In genomic region chr11:63532752-63533151, GRCm38 (mm10) we compare ENCODE assay signal across 26 mouse cellular contexts.
"Had no signal": no experiment of that assay in that cellular context is flagged by ENCODE, and none has a peak within 500 bp of the region (broad histone marks: within the 10 kb centered on the region; RNA-seq: fewer than 3 reads in every experiment).

No protein-coding gene starts in this region.

- H3K9ac ChIP-seq: intestine, embryonic 15.5 days; kidney, embryonic 15.5 days; limb, embryonic 12.5 days; liver, embryonic 14.5 days; liver, postnatal 0 days; lung, embryonic 14.5 days; midbrain, embryonic 15.5 days; neural tube, embryonic 13.5 days had no signal

- H3K27me3 ChIP-seq: intestine, embryonic 15.5 days; limb, embryonic 12.5 days; midbrain, embryonic 15.5 days; neural tube, embryonic 13.5 days had no signal

- H3K9me3 ChIP-seq: intestine, embryonic 15.5 days; kidney, embryonic 15.5 days; limb, embryonic 12.5 days; midbrain, embryonic 15.5 days; neural tube, embryonic 13.5 days had no signal

- H3K36me3 ChIP-seq: intestine, embryonic 15.5 days; kidney, embryonic 15.5 days; limb, embryonic 12.5 days; midbrain, embryonic 15.5 days; neural tube, embryonic 13.5 days had no signal

- H3K4me1 ChIP-seq: intestine, embryonic 15.5 days; kidney, embryonic 15.5 days had no signal

- H3K27ac ChIP-seq: intestine, embryonic 15.5 days; kidney, embryonic 15.5 days; left cerebral cortex, adult 2 months; limb, embryonic 12.5 days; liver, embryonic 14.5 days; macrophage; midbrain, embryonic 15.5 days; neural tube, embryonic 13.5 days; stomach, postnatal 0 days had no signal

- H3K4me3 ChIP-seq: intestine, embryonic 15.5 days; kidney, embryonic 15.5 days; left cerebral cortex, adult 2 months; limb, embryonic 12.5 days; midbrain, embryonic 15.5 days; myocyte; neural tube, embryonic 13.5 days had no signal

- H3K4me2 ChIP-seq: intestine, embryonic 15.5 days; kidney, embryonic 15.5 days; limb, embryonic 12.5 days; liver, embryonic 11.5 days; lung, embryonic 14.5 days; midbrain, embryonic 15.5 days; neural tube, embryonic 13.5 days had no signal

- ATAC-seq: intestine, embryonic 15.5 days; liver, postnatal 0 days; lung, postnatal 0 days had no signal

- DNase-seq: kidney, adult 11 months; kidney, adult 8-10 months; kidney, postnatal 10 days; kidney, postnatal 4 days; layer of hippocampus, adult 9-11 months; layer of hippocampus, postnatal 36 days; liver, postnatal 0 days; lung, embryonic 14.5 days; right cerebral cortex, adult 18-20 months; right cerebral cortex, postnatal 14 days; right cerebral cortex, postnatal 4 days; thymus, adult 2 months; thymus, postnatal 14 days; thymus, postnatal 4 days had no signal
